Mouse (Mus musculus): Measurements from ENCODE around the gene Twist1. TPM values are rescaled to one million over a fixed set of nuclear protein-coding genes. Genes with fewer than 3 reads are reported as not detected.
A peak's percentile ranks its signal among the peaks of the same experiment; 100 is the strongest.

Gene Twist1
- polyA plus RNA-seq (2016; fragmentation: Nextera tagmentation; extraction: Ambion mirVana) = 30.9 and 37.0 TPM in 2 replicates

- H3K4me3 ChIP-seq = peak within 1 kb of the TSS; percentile 56
- H3K4me1 ChIP-seq = peaks cover 22% of the 10 kb centered on the region
- under 1% methylated on average over 66 of the region's 105 CpGs for WGBS
- ATAC-seq (ENCODE audit: low FRiP score) = peak; percentile 69
- H3K27ac ChIP-seq = peak within 1 kb of the TSS; percentile 82
- no peaks in the 10 kb centered on the region for H3K9me3 ChIP-seq (replicated peaks)
- H3K4me2 ChIP-seq (replicated peaks) = peak within 1 kb of the TSS; percentile 62
- H3K27me3 ChIP-seq = peaks cover 85% of the 10 kb centered on the region
- H3K9ac ChIP-seq = peak within 1 kb of the TSS; percentile 76
- no peaks in the 10 kb centered on the region for H3K36me3 ChIP-seq
Observed at GRCm38 (mm10) chr12:33957400-33958240, at the start of gene Twist1. TSS of gene Twist1 (plus strand) at chr12:33957671.

- peaks cover 39% of the 10 kb centered on the region for H3K27me3 ChIP-seq
- no peak overlapping the region for H3K4me3 ChIP-seq
- H3K4me2 ChIP-seq (replicated peaks) = no peak overlapping the region
- H3K36me3 ChIP-seq = no peaks in the 10 kb centered on the region
- H3K27ac ChIP-seq = no peak overlapping the region
- no peak for ATAC-seq (ENCODE audit: low FRiP score)
- 6% methylated on average over 3 of the region's 3 CpGs for WGBS
- H3K9ac ChIP-seq = no peak overlapping the region
- H3K4me1 ChIP-seq = peaks cover 15% of the 10 kb centered on the region
- no peaks in the 10 kb centered on the region for H3K9me3 ChIP-seq (replicated peaks)
Observed at GRCm38 (mm10) chr12:33926751-33927150, 30.7 kb upstream of the Twist1 start.

- 1% methylated on average over 15 of the region's 15 CpGs for WGBS
- H3K4me2 ChIP-seq (replicated peaks) = peak overlapping the region; percentile 57
- peak overlapping the region; percentile 31 for H3K4me3 ChIP-seq
- no peaks in the 10 kb centered on the region for H3K9me3 ChIP-seq (replicated peaks)
- peak; percentile 43; the same call in 1 of the 2 replicates for ATAC-seq (ENCODE audit: low FRiP score)
- H3K36me3 ChIP-seq = no peaks in the 10 kb centered on the region
- no peak overlapping the region for H3K9ac ChIP-seq
- H3K27ac ChIP-seq = no peak overlapping the region
- H3K4me1 ChIP-seq = peaks cover 15% of the 10 kb centered on the region
- H3K27me3 ChIP-seq = peaks cover 39% of the 10 kb centered on the region
Observed at GRCm38 (mm10) chr12:33927334-33928098, 30.0 kb upstream of the Twist1 start.

GRCm38 (mm10) chr12:33928331-33929192 lies 28.9 kb upstream of the Twist1 start, which contains the start of gene Ferd3l:
TSS of gene Ferd3l (plus strand) at chr12:33928425.
- Histone ChIP-seq H3K4me2 (replicated peaks) (peak within 1 kb of the TSS; percentile 57), H3K4me3 (peak within 1 kb of the TSS; percentile 31), H3K27ac (no peak within 1 kb of the TSS), H3K9me3 (replicated peaks) (no peaks in the 10 kb centered on the region), H3K27me3 (peaks cover 39% of the 10 kb centered on the region), H3K36me3 (no peaks in the 10 kb centered on the region), H3K4me1 (peaks cover 15% of the 10 kb centered on the region), H3K9ac (peak within 1 kb of the TSS; percentile 41; the same call in 1 of the 2 replicates)
- under 1% methylated on average over 39 of the region's 39 CpGs for WGBS
- 0 out of 2 replicates have a peak, but pooled peaks have one; percentile 11 for ATAC-seq (ENCODE audit: low FRiP score)

GRCm38 (mm10) chr12:33952843-33953242 lies 4.6 kb upstream of the Twist1 start:
- no peaks in the 10 kb centered on the region for H3K36me3 ChIP-seq
- no peaks in the 10 kb centered on the region for H3K9me3 ChIP-seq (replicated peaks)
- H3K4me2 ChIP-seq (replicated peaks) = no peak overlapping the region
- peaks cover 45% of the 10 kb centered on the region for H3K27me3 ChIP-seq
- no peak overlapping the region for H3K4me3 ChIP-seq
- H3K27ac ChIP-seq = no peak overlapping the region
- H3K9ac ChIP-seq = no peak overlapping the region
- ATAC-seq (ENCODE audit: low FRiP score) = no peak
- H3K4me1 ChIP-seq = peaks cover 14% of the 10 kb centered on the region
- 4% methylated on average over 3 of the region's 3 CpGs for WGBS

GRCm38 (mm10) chr12:33954931-33955565 lies 2.4 kb upstream of the Twist1 start:
- Histone ChIP-seq H3K36me3 (no peaks in the 10 kb centered on the region), H3K4me1 (peaks cover 22% of the 10 kb centered on the region), H3K27me3 (peaks cover 63% of the 10 kb centered on the region), H3K27ac (no peak overlapping the region), H3K4me3 (no peak overlapping the region), H3K4me2 (replicated peaks) (no peak overlapping the region), H3K9ac (no peak overlapping the region), H3K9me3 (replicated peaks) (no peaks in the 10 kb centered on the region)
- WGBS = 12% methylated on average over 8 of the region's 8 CpGs
- no peak for ATAC-seq (ENCODE audit: low FRiP score)

GRCm38 (mm10) chr12:33955606-33956295 lies 1.7 kb upstream of the Twist1 start:
- Histone ChIP-seq H3K4me1 (peaks cover 22% of the 10 kb centered on the region), H3K4me3 (peak overlapping the region; percentile 16), H3K4me2 (replicated peaks) (peak overlapping the region; percentile 38), H3K36me3 (no peaks in the 10 kb centered on the region), H3K9me3 (replicated peaks) (no peaks in the 10 kb centered on the region), H3K9ac (no peak overlapping the region), H3K27ac (peak overlapping the region; percentile 23; the same call in 1 of the 2 replicates), H3K27me3 (peaks cover 67% of the 10 kb centered on the region)
- WGBS = 2% methylated on average over 28 of the region's 28 CpGs
- ATAC-seq (ENCODE audit: low FRiP score) = no peak

GRCm38 (mm10) chr12:33956576-33957399 lies 683 bp upstream of the Twist1 start:
- Histone ChIP-seq H3K4me1 (peaks cover 22% of the 10 kb centered on the region), H3K27ac (peak overlapping the region; percentile 24; the same call in 1 of the 2 replicates), H3K36me3 (no peaks in the 10 kb centered on the region), H3K9ac (peak overlapping the region; percentile 76), H3K4me3 (peak overlapping the region; percentile 56), H3K4me2 (replicated peaks) (peak overlapping the region; percentile 62), H3K27me3 (peaks cover 77% of the 10 kb centered on the region), H3K9me3 (replicated peaks) (no peaks in the 10 kb centered on the region)
- WGBS = under 1% methylated on average over 43 of the region's 43 CpGs
- peak; percentile 63 for ATAC-seq (ENCODE audit: low FRiP score)

- WGBS = under 1% methylated on average over 52 of the region's 56 CpGs
- peaks cover 22% of the 10 kb centered on the region for H3K4me1 ChIP-seq
Observed at GRCm38 (mm10) chr12:33958241-33959194, 1.0 kb downstream of the Twist1 start.

More at GRCm38 (mm10) chr12:33958241-33959194, 1.0 kb downstream of the Twist1 start:
- peak; percentile 57 for ATAC-seq (ENCODE audit: low FRiP score)
- peaks cover 87% of the 10 kb centered on the region for H3K27me3 ChIP-seq
- H3K27ac ChIP-seq = peak overlapping the region; percentile 82
- H3K4me2 ChIP-seq (replicated peaks) = peak overlapping the region; percentile 62
- peak overlapping the region; percentile 56 for H3K4me3 ChIP-seq
- H3K9ac ChIP-seq = peak overlapping the region; percentile 76
- no peaks in the 10 kb centered on the region for H3K36me3 ChIP-seq
- H3K9me3 ChIP-seq (replicated peaks) = no peaks in the 10 kb centered on the region
